11 mouse cellular contexts compared by ENCODE assay signal in the genomic region with DNA sequence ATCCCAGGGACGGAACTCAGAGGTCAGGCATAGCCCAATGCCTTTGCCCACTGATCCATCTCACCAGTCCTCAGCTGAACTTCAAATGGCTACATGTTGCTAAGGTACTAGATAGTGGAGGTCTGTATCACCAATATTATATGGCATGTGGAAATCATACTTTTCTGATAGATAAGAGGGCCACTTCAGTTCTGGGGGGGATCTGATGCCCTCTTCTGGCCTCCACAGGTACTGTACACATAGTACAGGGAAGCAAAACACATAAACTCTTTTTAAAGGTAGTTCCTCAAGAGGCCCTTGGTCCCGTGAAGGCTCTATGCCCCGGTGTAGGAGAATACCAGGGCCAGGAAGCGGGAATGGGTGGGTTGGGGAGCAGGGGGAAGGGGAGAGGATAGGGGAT. TPM values are rescaled to one million over a fixed set of nuclear protein-coding genes. Genes with fewer than 3 reads are reported as not detected.
DNase-seq lines count a peak whose midpoint lies in the region; ATAC-seq and TF ChIP-seq lines count a peak whose summit lies in the region.
"Had no signal": no experiment of that assay in that cellular context is flagged by ENCODE, and none has a peak within 500 bp of the region (broad histone marks: within the 10 kb centered on the region; RNA-seq: fewer than 3 reads in every experiment).

No protein-coding gene starts in this region.

- 0 out of 2 replicates have a peak overlapping the region, but pooled peaks have one; percentile 18 for H3K4me2 ChIP-seq in liver, embryonic 14.5 days (ENCODE audit: low read depth)
- H3K4me2 ChIP-seq: forebrain, embryonic 15.5 days; limb, embryonic 12.5 days had no signal

- H3K4me3 ChIP-seq in liver, embryonic 14.5 days (ENCODE audit: insufficient read depth in 1 of 2, low read depth in 2 of 2, low read length in 2 of 2), result no peak overlapping the region
- H3K4me3 ChIP-seq: forebrain, embryonic 15.5 days; hindbrain, embryonic 10.5 days; limb, embryonic 12.5 days had no signal

- no peak for ATAC-seq in liver, embryonic 14.5 days (ENCODE audit: insufficient read depth)
- no peak for ATAC-seq in inflammation-experienced regulatory T-cells, adult 6 months
- ATAC-seq: forebrain, embryonic 15.5 days had no signal

- H3K9me3 ChIP-seq in liver, embryonic 14.5 days (ENCODE audit: control insufficient read depth, low read length), result no peaks in the 10 kb centered on the region
- H3K9me3 ChIP-seq: forebrain, embryonic 15.5 days; limb, embryonic 12.5 days had no signal

- H3K27me3 ChIP-seq in liver, embryonic 14.5 days (ENCODE audit: control insufficient read depth, insufficient read depth, low read length), result no peaks in the 10 kb centered on the region
- H3K27me3 ChIP-seq: forebrain, embryonic 15.5 days; limb, embryonic 12.5 days had no signal

- WGBS in liver, embryonic 14.5 days (ENCODE audit: insufficient replicate concordance), result 44% methylated on average over 4 of the region's 4 CpGs

- peak; percentile 68 for TF ChIP-seq CTCF in liver, embryonic 14.5 days (IDR thresholded peaks at IDR 0.05; ENCODE audit: low read depth)

- H3K4me1 ChIP-seq in liver, embryonic 14.5 days (replicated peaks; ENCODE audit: control insufficient read depth in 2 of 2, insufficient read depth in 2 of 2, low read length in 1 of 2), result peaks cover 19 to 25% of the 10 kb centered on the region in 2 experiments

- no peak; the same call in 1 of the 2 replicates for TF ChIP-seq EP300 in liver, embryonic 14.5 days (IDR thresholded peaks at IDR 0.05; ENCODE audit: low read depth)

- intact Hi-C loops in gastrocnemius, postnatal 36 days (cut with DNase I), result no loop called here

- H3K27ac ChIP-seq in liver, embryonic 14.5 days, result no peak overlapping the region
- H3K27ac ChIP-seq: forebrain, embryonic 15.5 days; hindbrain, embryonic 10.5 days; limb, embryonic 12.5 days had no signal

- no peak overlapping the region for H3K9ac ChIP-seq in liver, embryonic 14.5 days (replicated peaks)
- H3K9ac ChIP-seq: forebrain, embryonic 15.5 days; limb, embryonic 12.5 days had no signal

- peak; percentile 46 for DNase-seq in adrenal gland, postnatal 14 days
- DNase-seq in adrenal gland, adult 8-10 months, result no peak
- peak; percentile 9 for DNase-seq in retina, postnatal 1 day
- DNase-seq in retina, embryonic 14.5 days (ENCODE audit: low spot score), result no peak
- peak in 1 of 3 experiments; percentile 30 for DNase-seq in liver, embryonic 14.5 days (ENCODE audit: low read depth in 3 of 3, low spot score in 3 of 3)
- DNase-seq in cerebellum, adult 8-10 months, result no peak
- DNase-seq in gastrocnemius, postnatal 36 days, result no peak

- no peaks in the 10 kb centered on the region for H3K36me3 ChIP-seq in liver, embryonic 14.5 days (replicated peaks; ENCODE audit: control insufficient read depth, insufficient read depth, low read depth)
- H3K36me3 ChIP-seq: forebrain, embryonic 15.5 days; limb, embryonic 12.5 days had no signal

RNA-seq across cellular contexts. Expression of gene Cnih1, which starts 2.1 kb away (rescaled TPM):
- total RNA-seq in adrenal gland, postnatal 14 days (2021), result 88.3 and 95.3 TPM in 2 replicates
- total RNA-seq in adrenal gland, adult 8-10 months (2022), result 100 to 1,000 TPM; 106 to 135 (median 109) TPM
- 33.8 and 39.3 TPM in 2 replicates for polyA plus RNA-seq in liver, embryonic 14.5 days (2012; rRNA removed)
- polyA plus RNA-seq in liver, embryonic 14.5 days (2014; fragmentation: Nextera tagmentation; extraction: Ambion mirVana), result 84.0 and 87.1 TPM in 2 replicates
- 10 to 100 TPM; 68.7 to 99.0 (median 71.8) TPM for polyA plus RNA-seq in inflammation-experienced regulatory T-cells, adult 6 months (2017; shearing (Covaris generic))
- total RNA-seq in gastrocnemius, postnatal 36 days (2021), result 10 to 100 TPM; 49.2 to 54.3 TPM

RNA-seq across cellular contexts. Expression of gene Cdkn3, which starts 30.0 kb away (rescaled TPM):
- 7.6 and 8.2 TPM in 2 replicates for total RNA-seq in adrenal gland, postnatal 14 days (2021)
- 1 to 10 TPM in 1 of 4 experiments, under 1 TPM in 3; 0.24 to 1.4 (median 0.68) TPM for total RNA-seq in adrenal gland, adult 8-10 months (2022)
- 28.8 and 41.1 TPM in 2 replicates for polyA plus RNA-seq in liver, embryonic 14.5 days (2012; rRNA removed)
- 128 and 135 TPM in 2 replicates for polyA plus RNA-seq in liver, embryonic 14.5 days (2014; fragmentation: Nextera tagmentation; extraction: Ambion mirVana)
- 10 to 100 TPM in 1 of 3 experiments, 1 to 10 TPM in 2; 5.0 to 73.4 (median 7.6) TPM for polyA plus RNA-seq in inflammation-experienced regulatory T-cells, adult 6 months (2017; shearing (Covaris generic))
- total RNA-seq in gastrocnemius, postnatal 36 days (2021), result under 1 TPM; 0.30 to 0.59 TPM

RNA-seq across cellular contexts. Expression of gene Gmfb, which starts 31.7 kb away (rescaled TPM):
- total RNA-seq in adrenal gland, postnatal 14 days (2021), result 80.9 and 91.3 TPM in 2 replicates
- total RNA-seq in adrenal gland, adult 8-10 months (2022), result 100 to 1,000 TPM; 118 to 172 (median 163) TPM
- polyA plus RNA-seq in liver, embryonic 14.5 days (2012; rRNA removed), result 9.3 and 13.8 TPM in 2 replicates
- polyA plus RNA-seq in liver, embryonic 14.5 days (2014; fragmentation: Nextera tagmentation; extraction: Ambion mirVana), result 33.9 and 34.5 TPM in 2 replicates
- polyA plus RNA-seq in inflammation-experienced regulatory T-cells, adult 6 months (2017; shearing (Covaris generic)), result 100 to 1,000 TPM in 1 of 3 experiments, 10 to 100 TPM in 2; 93.1 to 115 (median 98.6) TPM
- total RNA-seq in gastrocnemius, postnatal 36 days (2021), result 10 to 100 TPM; 16.2 to 18.5 TPM

RNA-seq across cellular contexts. Expression of gene Cgrrf1, which starts 41.6 kb away (rescaled TPM):
- 40.7 and 45.7 TPM in 2 replicates for total RNA-seq in adrenal gland, postnatal 14 days (2021)
- 10 to 100 TPM; 45.7 to 61.9 (median 57.2) TPM for total RNA-seq in adrenal gland, adult 8-10 months (2022)
- polyA plus RNA-seq in liver, embryonic 14.5 days (2012; rRNA removed), result 6.2 and 9.7 TPM in 2 replicates
- polyA plus RNA-seq in liver, embryonic 14.5 days (2014; fragmentation: Nextera tagmentation; extraction: Ambion mirVana), result 19.7 and 24.1 TPM in 2 replicates
- 10 to 100 TPM in 2 of 3 experiments, 1 to 10 TPM in 1; 8.2 to 12.2 (median 11.3) TPM for polyA plus RNA-seq in inflammation-experienced regulatory T-cells, adult 6 months (2017; shearing (Covaris generic))
- total RNA-seq in gastrocnemius, postnatal 36 days (2021), result 10 to 100 TPM; 41.2 to 48.1 TPM

Comparison
In these comparisons a context has a peak if more than half of its experiments do, and no peak if none do; other contexts are left out.
1. DNase-seq: peak in adrenal gland, postnatal 14 days (single experiment) and retina, postnatal 1 day (single experiment); none in adrenal gland, adult 8-10 months (single experiment), retina, embryonic 14.5 days (single experiment), cerebellum, adult 8-10 months (single experiment) and gastrocnemius, postnatal 36 days (0 of 2).